Mouse (Mus musculus) limb, embryonic 13.5 days (tissue): ENCODE results near the gene Gm13279. TPM values are rescaled to one million over a fixed set of nuclear protein-coding genes. Genes with fewer than 3 reads are reported as not detected.
"Not testable (repeated sequence)": the region's sequence is repeated elsewhere in the genome, so short reads cannot be mapped to it uniquely, and the experiment has no call there.

Source experiments
- ATAC-seq: fragments of 200-750 bp; cut with Nextera tagmentation; 2 replicates; pipeline ENCODE4 v1.8.0; 2017; ENCODE audit warnings: low read depth, moderate number of reproducible peaks, moderate TSS enrichment; ENCODE audit not compliant: low FRiP score
- H3K27ac ChIP-seq: fragments of 300-500 bp; sonication (generic); 2 replicates; pipeline ENCODE4 v1.5.1; 2015; ENCODE audit warnings: inconsistent platforms, mild to moderate bottlenecking, moderate library complexity
- H3K27me3 ChIP-seq: fragments of 300-500 bp; sonication (generic); 2 replicates; pipeline ENCODE4 v1.6.1; 2015; ENCODE audit warnings: mild to moderate bottlenecking, inconsistent platforms
- H3K36me3 ChIP-seq: fragments of 300-500 bp; sonication (generic); 2 replicates; pipeline ENCODE4 v1.6.1; 2015; ENCODE audit warnings: inconsistent platforms, mild to moderate bottlenecking, moderate library complexity
- H3K4me1 ChIP-seq: fragments of 300-500 bp; sonication (generic); 2 replicates; pipeline ENCODE4 v1.6.1; 2015; ENCODE audit warnings: inconsistent platforms
- H3K4me2 ChIP-seq: fragments of 300-500 bp; sonication (generic); replicated peaks from 2 replicates; pipeline ENCODE4 v1.6.1; 2015; ENCODE audit warnings: inconsistent platforms, mild to moderate bottlenecking, moderate library complexity
- H3K4me3 ChIP-seq: fragments of 300-500 bp; sonication (generic); 2 replicates; pipeline ENCODE4 v1.5.1; 2015; ENCODE audit warnings: moderate library complexity, mild to moderate bottlenecking, inconsistent platforms
- H3K9ac ChIP-seq: fragments of 300-500 bp; sonication (generic); 2 replicates; pipeline ENCODE4 v1.6.1; 2015; ENCODE audit warnings: mild to moderate bottlenecking, inconsistent platforms
- H3K9me3 ChIP-seq: fragments of 300-500 bp; sonication (generic); 2 replicates; pipeline ENCODE4 v1.6.1; 2016; ENCODE audit warnings: inconsistent platforms
- WGBS: fragments of 180-500 bp; shearing (Covaris S2); methylation state at CpG from one replicate; pipeline ENCODE4 v1.1.7; 2015; 5-methylcytosine and 5-hydroxymethylcytosine counted together
- polyA plus RNA-seq: library from polyadenylated mRNA; unstranded; fragments of >200 nt; fragmentation: Nextera tagmentation; extraction: Ambion mirVana; gene quantifications from 2 replicates; pipeline ENCODE4 v1.2.1, GENCODE M21; 2015

The Gm13279 gene
- polyA plus RNA-seq, 1 experiment from 2014 or later, result not detected

DNA sequence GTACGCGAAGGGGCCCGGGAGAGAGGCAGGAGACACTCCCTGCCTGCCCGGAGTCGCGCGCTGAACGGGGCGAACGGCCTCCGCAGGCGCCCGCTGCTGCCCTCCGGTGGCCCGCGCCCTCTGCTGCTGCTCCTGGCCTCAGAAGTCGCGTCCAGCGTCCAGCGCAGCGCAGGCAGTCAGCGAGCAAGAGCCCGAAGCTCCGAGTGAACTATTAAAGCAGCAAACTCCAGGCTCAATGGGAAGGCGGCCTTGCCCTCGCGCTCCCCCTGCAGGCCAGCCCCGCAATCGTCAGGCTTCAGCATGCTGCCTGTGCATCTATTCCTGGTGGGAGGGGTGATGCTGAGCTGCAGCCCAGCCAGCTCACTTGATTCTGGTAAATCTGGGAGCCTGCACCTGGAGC lies 20.6 kb upstream of the Gm13279 start, which contains the start of gene Gm13289:
Gene Gm13289, plus strand, starts transcription at position 301 of the 400 bp plus-strand sequence.
- not testable (repeated sequence) for H3K4me2 ChIP-seq, H3K27me3 ChIP-seq, H3K4me1 ChIP-seq, H3K4me3 ChIP-seq, H3K9ac ChIP-seq, H3K27ac ChIP-seq, H3K36me3 ChIP-seq, H3K9me3 ChIP-seq, ATAC-seq
- WGBS, result no CpG with 5 or more reads among the region's 29 CpGs

- not testable (repeated sequence) for H3K4me3 ChIP-seq, H3K9ac ChIP-seq, H3K4me2 ChIP-seq, H3K4me1 ChIP-seq, H3K36me3 ChIP-seq, H3K27ac ChIP-seq, H3K9me3 ChIP-seq, H3K27me3 ChIP-seq, ATAC-seq
- WGBS, result no CpG with 5 or more reads among the region's 29 CpGs
These were observed 17.6 kb upstream of the Gm13279 start, which contains the start of gene Gm13272 for GRCm38 (mm10) chr4:88779550-88779949. TSS of gene Gm13272 (plus strand) at chr4:88779850.

- not testable (repeated sequence) for H3K27ac ChIP-seq, ATAC-seq, H3K4me2 ChIP-seq, H3K9ac ChIP-seq, H3K4me3 ChIP-seq, H3K4me1 ChIP-seq, H3K36me3 ChIP-seq, H3K9me3 ChIP-seq, H3K27me3 ChIP-seq
- WGBS, result 59% methylated on average over 11 of the region's 18 CpGs
These were observed 16.9 kb upstream of the Gm13279 start for GRCm38 (mm10) chr4:88780320-88780719.

GRCm38 (mm10) chr4:88781831-88782230 lies 15.4 kb upstream of the Gm13279 start, which contains the start of gene Ifnz:
TSS of gene Ifnz (plus strand) at chr4:88782131.
- not testable (repeated sequence) for H3K27ac ChIP-seq, ATAC-seq, H3K9me3 ChIP-seq, H3K4me1 ChIP-seq, H3K36me3 ChIP-seq, H3K9ac ChIP-seq, H3K27me3 ChIP-seq
- Histone ChIP-seq H3K4me2 (peak within 1 kb of the TSS; percentile 51), H3K4me3 (peak within 1 kb of the TSS; percentile 30)
- WGBS, result 23% methylated on average over 5 of the region's 7 CpGs

DNA sequence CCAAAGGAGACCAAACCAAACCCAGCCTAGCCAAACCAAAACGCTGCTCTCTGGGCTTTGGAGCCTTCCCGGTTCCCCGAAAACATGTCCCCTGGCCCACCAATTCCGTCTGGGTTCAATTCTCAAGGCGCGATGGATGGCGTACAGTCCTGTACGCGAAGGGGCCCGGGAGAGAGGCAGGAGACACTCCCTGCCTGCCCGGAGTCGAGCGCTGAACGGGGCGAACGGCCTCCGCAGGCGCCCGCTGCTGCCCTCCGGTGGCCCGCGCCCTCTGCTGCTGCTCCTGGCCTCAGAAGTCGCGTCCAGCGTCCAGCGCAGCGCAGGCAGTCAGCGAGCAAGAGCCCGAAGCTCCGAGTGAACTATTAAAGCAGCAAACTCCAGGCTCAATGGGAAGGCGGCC lies 14.9 kb upstream of the Gm13279 start:
- peak overlapping the region; percentile 30 for H3K4me3 ChIP-seq
- not testable (repeated sequence) for ATAC-seq, H3K27ac ChIP-seq, H3K36me3 ChIP-seq, H3K9ac ChIP-seq, H3K27me3 ChIP-seq, H3K9me3 ChIP-seq, H3K4me1 ChIP-seq
- peak overlapping the region; percentile 51 for H3K4me2 ChIP-seq
- 0% methylated on average over 13 of the region's 31 CpGs for WGBS

DNA sequence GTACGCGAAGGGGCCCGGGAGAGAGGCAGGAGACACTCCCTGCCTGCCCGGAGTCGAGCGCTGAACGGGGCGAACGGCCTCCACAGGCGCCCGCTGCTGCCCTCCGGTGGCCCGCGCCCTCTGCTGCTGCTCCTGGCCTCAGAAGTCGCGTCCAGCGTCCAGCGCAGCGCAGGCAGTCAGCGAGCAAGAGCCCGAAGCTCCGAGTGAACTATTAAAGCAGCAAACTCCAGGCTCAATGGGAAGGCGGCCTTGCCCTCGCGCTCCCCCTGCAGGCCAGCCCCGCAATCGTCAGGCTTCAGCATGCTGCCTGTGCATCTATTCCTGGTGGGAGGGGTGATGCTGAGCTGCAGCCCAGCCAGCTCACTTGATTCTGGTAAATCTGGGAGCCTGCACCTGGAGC lies 11.8 kb upstream of the Gm13279 start, which contains the start of gene Gm13276:
Gene Gm13276, plus strand, starts transcription at position 301 of the 400 bp plus-strand sequence.
- not testable (repeated sequence) for H3K36me3 ChIP-seq, H3K4me2 ChIP-seq, ATAC-seq, H3K4me3 ChIP-seq, H3K27ac ChIP-seq, H3K9ac ChIP-seq, H3K9me3 ChIP-seq, H3K27me3 ChIP-seq, H3K4me1 ChIP-seq
- WGBS, result no CpG with 5 or more reads among the region's 27 CpGs

- not testable (repeated sequence) for H3K4me1 ChIP-seq, H3K4me3 ChIP-seq, H3K27me3 ChIP-seq, H3K9ac ChIP-seq, ATAC-seq, H3K9me3 ChIP-seq, H3K4me2 ChIP-seq, H3K36me3 ChIP-seq, H3K27ac ChIP-seq
- WGBS, result 0% methylated on average over 4 of the region's 28 CpGs
These were observed 8.8 kb upstream of the Gm13279 start, which contains the start of gene Gm13277 for GRCm38 (mm10) chr4:88788402-88788801. TSS of gene Gm13277 (plus strand) at chr4:88788632.

GRCm38 (mm10) chr4:88791250-88791649 lies 5.9 kb upstream of the Gm13279 start, which contains the start of gene Gm13278:
TSS of gene Gm13278 (plus strand) at chr4:88791550.
- H3K4me2 ChIP-seq, H3K9ac ChIP-seq, H3K27me3 ChIP-seq, H3K4me1 ChIP-seq, H3K27ac ChIP-seq, ATAC-seq, H3K36me3 ChIP-seq, H3K4me3 ChIP-seq, H3K9me3 ChIP-seq: not testable (repeated sequence)
- WGBS, result no CpG with 5 or more reads among the region's 28 CpGs

DNA sequence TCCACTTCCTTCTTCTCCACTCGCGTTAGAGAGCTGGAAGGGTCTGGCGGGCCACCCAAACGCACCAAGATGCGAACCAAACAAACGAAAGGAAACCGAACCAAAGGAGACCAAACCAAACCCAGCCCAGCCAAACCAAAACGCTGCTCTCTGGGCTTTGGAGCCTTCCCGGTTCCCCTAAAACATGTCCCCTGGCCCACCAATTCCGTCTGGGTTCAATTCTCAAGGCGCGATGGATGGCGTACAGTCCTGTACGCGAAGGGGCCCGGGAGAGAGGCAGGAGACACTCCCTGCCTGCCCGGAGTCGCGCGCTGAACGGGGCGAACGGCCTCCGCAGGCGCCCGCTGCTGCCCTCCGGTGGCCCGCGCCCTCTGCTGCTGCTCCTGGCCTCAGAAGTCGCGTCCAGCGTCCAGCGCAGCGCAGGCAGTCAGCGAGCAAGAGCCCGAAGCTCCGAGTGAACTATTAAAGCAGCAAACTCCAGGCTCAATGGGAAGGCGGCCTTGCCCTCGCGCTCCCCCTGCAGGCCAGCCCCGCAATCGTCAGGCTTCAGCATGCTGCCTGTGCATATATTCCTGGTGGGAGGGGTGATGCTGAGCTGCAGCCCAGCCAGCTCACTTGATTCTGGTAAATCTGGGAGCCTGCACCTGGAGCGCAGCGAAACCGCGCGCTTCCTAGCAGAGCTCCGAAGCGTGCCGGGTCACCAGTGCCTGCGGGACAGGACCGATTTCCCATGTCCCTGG lies 3.1 kb upstream of the Gm13279 start, which contains the start of gene Gm13275:
Gene Gm13275, plus strand, starts transcription at position 552 of the 740 bp plus-strand sequence.
- not testable (repeated sequence) for H3K4me1 ChIP-seq, H3K27ac ChIP-seq, ATAC-seq, H3K27me3 ChIP-seq, H3K36me3 ChIP-seq, H3K4me2 ChIP-seq, H3K4me3 ChIP-seq, H3K9me3 ChIP-seq, H3K9ac ChIP-seq
- 0% methylated on average over 14 of the region's 52 CpGs for WGBS

DNA sequence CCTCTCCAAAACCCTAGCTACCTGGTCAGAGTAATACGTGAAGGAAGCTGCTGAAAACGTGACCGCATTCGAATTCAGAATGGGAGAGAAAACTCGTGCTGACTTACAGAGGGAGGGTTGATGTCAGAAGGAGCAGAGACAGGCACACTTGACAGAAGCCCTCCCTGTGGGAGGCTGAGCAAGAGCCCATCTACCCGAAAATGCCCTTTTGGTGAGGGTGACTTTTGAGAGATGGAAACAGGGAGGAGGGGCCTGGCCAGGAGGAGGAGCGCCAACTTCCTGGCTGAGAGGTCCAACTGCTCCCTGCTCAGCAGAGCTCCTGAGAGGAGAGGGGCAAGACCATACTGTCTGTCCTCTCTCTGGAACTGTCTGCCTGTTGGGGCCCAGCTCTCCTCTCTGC lies 2.2 kb downstream of the Gm13279 start, which contains the start of gene Gm13285:
Gene Gm13285, plus strand, starts transcription at position 301 of the 400 bp plus-strand sequence.
- H3K27me3 ChIP-seq, H3K4me3 ChIP-seq, H3K9ac ChIP-seq, H3K4me2 ChIP-seq, H3K4me1 ChIP-seq, H3K9me3 ChIP-seq, H3K27ac ChIP-seq, H3K36me3 ChIP-seq, ATAC-seq: not testable (repeated sequence)
- 21% methylated on average over 6 of the region's 7 CpGs for WGBS

GRCm38 (mm10) chr4:88802954-88803353 lies 5.8 kb downstream of the Gm13279 start, which contains the start of gene Gm13287:
TSS of gene Gm13287 (plus strand) at chr4:88803254.
- H3K4me1 ChIP-seq, H3K36me3 ChIP-seq, H3K9me3 ChIP-seq, H3K4me3 ChIP-seq, H3K9ac ChIP-seq, H3K27ac ChIP-seq, ATAC-seq, H3K27me3 ChIP-seq: not testable (repeated sequence)
- no CpG with 5 or more reads among the region's 29 CpGs for WGBS
- peak within 1 kb of the TSS; percentile 41; the same call in 1 of the 2 replicates for H3K4me2 ChIP-seq

GRCm38 (mm10) chr4:88805231-88805630 lies 8.0 kb downstream of the Gm13279 start, which contains the start of gene Gm13288:
TSS of gene Gm13288 (plus strand) at chr4:88805531.
- not testable (repeated sequence) for H3K4me1 ChIP-seq, H3K27me3 ChIP-seq, H3K9ac ChIP-seq, H3K27ac ChIP-seq, H3K9me3 ChIP-seq, ATAC-seq, H3K36me3 ChIP-seq
- no CpG with 5 or more reads among the region's 8 CpGs for WGBS
- H3K4me3 ChIP-seq, result peak within 1 kb of the TSS; percentile 28
- peak within 1 kb of the TSS; percentile 46; the same call in 1 of the 2 replicates for H3K4me2 ChIP-seq
